Mouse (Mus musculus) midbrain, postnatal 0 days (tissue): ENCODE data around the gene Sftpa1. TPM values are rescaled to one million over a fixed set of nuclear protein-coding genes. Genes with fewer than 3 reads are reported as not detected.

Source experiments
- ATAC-seq: fragments of 200-750 bp; cut with Nextera tagmentation; 2 replicates; pipeline ENCODE4 v1.8.0; 2017; ENCODE audit warnings: moderate number of reproducible peaks, mild to moderate bottlenecking, moderate TSS enrichment, moderate library complexity; ENCODE audit not compliant: low FRiP score
- DNase-seq: peaks from one replicate; pipeline ENCODE4 v3.0.0-alpha.2; 2015; ENCODE audit warnings: low spot score
- H3K27ac ChIP-seq: fragments of 300-500 bp; sonication (generic); 2 replicates; pipeline ENCODE4 v1.5.1; 2014; ENCODE audit warnings: low read depth, mild to moderate bottlenecking, low read length, mixed read lengths
- H3K27me3 ChIP-seq: fragments of 300-500 bp; sonication (generic); 2 replicates; pipeline ENCODE4 v1.6.1; 2014; ENCODE audit warnings: low read length, control low read depth, mixed read lengths; ENCODE audit not compliant: insufficient read depth
- H3K36me3 ChIP-seq: fragments of 300-500 bp; sonication (generic); 2 replicates; pipeline ENCODE4 v1.6.1; 2014; ENCODE audit warnings: low read length, control low read depth, mixed read lengths; ENCODE audit not compliant: insufficient read depth
- H3K4me1 ChIP-seq: fragments of 300-500 bp; sonication (generic); 2 replicates; pipeline ENCODE4 v1.6.1; 2014; ENCODE audit warnings: mild to moderate bottlenecking, control low read depth, antibody characterized with exemption, low read length, mixed read lengths; ENCODE audit not compliant: insufficient read depth
- H3K4me2 ChIP-seq: fragments of 300-500 bp; sonication (generic); 2 replicates; pipeline ENCODE4 v1.6.1; 2014; ENCODE audit warnings: low read depth, mild to moderate bottlenecking, low read length, mixed read lengths; ENCODE audit not compliant: poor library complexity, severe bottlenecking
- H3K4me3 ChIP-seq: fragments of 300-500 bp; sonication (generic); 2 replicates; pipeline ENCODE4 v1.5.1; 2014; ENCODE audit warnings: low read depth, mild to moderate bottlenecking, low read length, moderate library complexity
- H3K9ac ChIP-seq: fragments of 300-500 bp; sonication (generic); replicated peaks from 2 replicates; pipeline ENCODE4 v1.6.1; 2014; ENCODE audit warnings: mild to moderate bottlenecking, low read length, moderate library complexity, mixed read lengths; ENCODE audit not compliant: poor library complexity, severe bottlenecking
- H3K9me3 ChIP-seq: fragments of 300-500 bp; sonication (generic); 2 replicates; pipeline ENCODE4 v1.6.1; 2016; ENCODE audit warnings: low read length, control low read depth
- CTCF ChIP-seq: IDR thresholded peaks from 2 replicates; pipeline ENCODE4 v1.5.1; 2016; ENCODE audit warnings: antibody characterized with exemption, mild to moderate bottlenecking
- WGBS: fragments of 180-500 bp; shearing (Covaris S2); extraction: QIAGEN DNeasy Blood & Tissue Kit; methylation state at CpG from one replicate; pipeline ENCODE4 v1.1.7; 2014; 5-methylcytosine and 5-hydroxymethylcytosine counted together
- polyA plus RNA-seq: library from polyadenylated mRNA; unstranded; fragments of >200 nt; fragmentation: Nextera tagmentation; extraction: Ambion mirVana; gene quantifications from 2 replicates; pipeline ENCODE4 v1.2.1, GENCODE M21; 2015
- total RNA-seq: library from RNA; depleted of rRNA; stranded (reverse); fragments of >200 nt; gene quantifications from 2 replicates; pipeline ENCODE4 v1.2.3, GENCODE M21; 2014

The Sftpa1 gene
- total and polyA plus RNA-seq, 2 experiments from 2014 or later, result not detected

GRCm38 (mm10) chr14:41112944-41113343, 18.6 kb upstream of the Sftpa1 start:
- Histone ChIP-seq H3K4me1 (no peaks in the 10 kb centered on the region), H3K4me3 (no peak overlapping the region), H3K36me3 (no peaks in the 10 kb centered on the region), H3K4me2 (no peak overlapping the region), H3K27ac (no peak overlapping the region), H3K9me3 (no peaks in the 10 kb centered on the region), H3K9ac (no peak overlapping the region), H3K27me3 (no peaks in the 10 kb centered on the region)
- ATAC-seq (no peak), DNase-seq (no peak)
- TF ChIP-seq CTCF, result no peak
- WGBS, result 75% methylated on average over 4 of the region's 4 CpGs

GRCm38 (mm10) chr14:41116271-41116670, 15.3 kb upstream of the Sftpa1 start:
- Histone ChIP-seq H3K4me1 (no peaks in the 10 kb centered on the region), H3K27ac (no peak overlapping the region), H3K9ac (no peak overlapping the region), H3K36me3 (no peaks in the 10 kb centered on the region), H3K4me2 (no peak overlapping the region), H3K4me3 (no peak overlapping the region), H3K27me3 (no peaks in the 10 kb centered on the region), H3K9me3 (no peaks in the 10 kb centered on the region)
- no peak for DNase-seq
- TF ChIP-seq CTCF, result no peak
- WGBS, result 89% methylated on average over 3 of the region's 3 CpGs
- ATAC-seq, result no peak

GRCm38 (mm10) chr14:41124683-41125082, 6.9 kb upstream of the Sftpa1 start:
- no peak overlapping the region for H3K4me2 ChIP-seq
- no peak overlapping the region for H3K27ac ChIP-seq
- no peaks in the 10 kb centered on the region for H3K4me1 ChIP-seq
- 88% methylated on average over 5 of the region's 5 CpGs for WGBS
- H3K9ac ChIP-seq, result no peak overlapping the region
- H3K36me3 ChIP-seq, result no peaks in the 10 kb centered on the region
- H3K4me3 ChIP-seq, result no peak overlapping the region
- DNase-seq (no peak), ATAC-seq (no peak)
- no peaks in the 10 kb centered on the region for H3K9me3 ChIP-seq
- H3K27me3 ChIP-seq, result no peaks in the 10 kb centered on the region
- no peak for TF ChIP-seq CTCF

GRCm38 (mm10) chr14:41127997-41128396, 3.6 kb upstream of the Sftpa1 start:
- DNase-seq, result peak; percentile 64
- 19% methylated on average over 4 of the region's 4 CpGs for WGBS
- Histone ChIP-seq H3K4me2 (no peak overlapping the region), H3K9me3 (no peaks in the 10 kb centered on the region), H3K27ac (no peak overlapping the region), H3K27me3 (no peaks in the 10 kb centered on the region), H3K4me3 (no peak overlapping the region), H3K36me3 (no peaks in the 10 kb centered on the region), H3K4me1 (no peaks in the 10 kb centered on the region), H3K9ac (no peak overlapping the region)
- peak; percentile 65; the same call in 1 of the 2 replicates for ATAC-seq
- peak; percentile 82 for TF ChIP-seq CTCF

GRCm38 (mm10) chr14:41137006-41137405, 5.4 kb downstream of the Sftpa1 start:
- ATAC-seq, result no peak
- TF ChIP-seq CTCF, result no peak

GRCm38 (mm10) chr14:41140686-41141085, 9.1 kb downstream of the Sftpa1 start:
- Histone ChIP-seq H3K4me1 (no peaks in the 10 kb centered on the region), H3K4me3 (no peak overlapping the region), H3K27ac (no peak overlapping the region), H3K4me2 (no peak overlapping the region), H3K36me3 (no peaks in the 10 kb centered on the region), H3K9ac (no peak overlapping the region), H3K9me3 (no peaks in the 10 kb centered on the region), H3K27me3 (no peaks in the 10 kb centered on the region)
- WGBS, result 94% methylated on average over 1 of the region's 1 CpGs
- no peak for ATAC-seq
- no peak for DNase-seq
- TF ChIP-seq CTCF, result no peak

More at GRCm38 (mm10) chr14:41137006-41137405, 5.4 kb downstream of the Sftpa1 start:
- Histone ChIP-seq H3K27ac (no peak overlapping the region), H3K9ac (no peak overlapping the region), H3K9me3 (no peaks in the 10 kb centered on the region), H3K4me2 (no peak overlapping the region), H3K27me3 (no peaks in the 10 kb centered on the region), H3K4me1 (no peaks in the 10 kb centered on the region), H3K36me3 (no peaks in the 10 kb centered on the region), H3K4me3 (no peak overlapping the region)
- no peak for DNase-seq
